In the genomic region with DNA sequence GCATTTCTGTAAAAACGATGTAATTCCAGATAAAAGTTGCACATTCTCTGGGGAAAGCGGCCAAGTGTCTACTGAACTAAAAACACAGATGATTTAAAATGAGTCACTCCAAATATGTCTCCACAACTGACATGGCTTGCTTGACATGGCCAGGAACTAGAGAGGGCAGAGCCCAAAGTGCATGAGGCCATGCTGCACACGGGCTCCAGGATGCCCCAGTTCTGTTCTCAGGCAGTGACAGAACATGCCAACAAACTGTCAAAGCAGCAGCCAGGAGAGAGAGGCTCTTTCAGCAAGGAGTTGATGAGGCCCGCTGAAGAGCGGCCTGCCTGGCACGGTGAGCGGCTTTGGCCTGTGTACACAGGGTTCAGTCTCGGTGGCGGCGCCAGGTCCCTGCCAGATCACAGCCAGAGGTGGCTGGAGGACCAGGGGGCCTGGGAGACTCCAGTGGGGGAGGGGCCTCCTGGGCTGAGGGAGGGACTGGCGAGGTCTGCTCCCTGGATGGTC, we compare ENCODE assay signal across 10 mouse cellular contexts.
DNase-seq lines count a peak whose midpoint lies in the region; ATAC-seq and TF ChIP-seq lines count a peak whose summit lies in the region.
"Had no signal": no experiment of that assay in that cellular context is flagged by ENCODE, and none has a peak within 500 bp of the region (broad histone marks: within the 10 kb centered on the region; RNA-seq: fewer than 3 reads in every experiment).

No protein-coding gene starts in this region.

- peak; percentile 36 for DNase-seq in urinary bladder, adult 2 months (ENCODE audit: low spot score)
- DNase-seq in urinary bladder, postnatal 10 days (ENCODE audit: low spot score), result no peak
- DNase-seq in layer of hippocampus, adult 18-20 months (ENCODE audit: low spot score in 2 of 2), result peak; percentile 45 to 71
- DNase-seq in lung, postnatal 0 days (ENCODE audit: low spot score), result peak; percentile 70
- peak; percentile 73 for DNase-seq in right cerebral cortex, postnatal 4 days

- ATAC-seq in forebrain, embryonic 12.5 days (ENCODE audit: low FRiP score), result peak; percentile 37; the same call in 1 of the 2 replicates
- ATAC-seq in heart, embryonic 15.5 days (replicated peaks; ENCODE audit: insufficient number of reproducible peaks, insufficient read depth, low FRiP score, low read depth), result peak; percentile 90
- peak; percentile 65 for ATAC-seq in lung, postnatal 0 days
- no peak for ATAC-seq in megakaryocyte-erythroid progenitor cell, adult 5-6 weeks (replicated peaks; ENCODE audit: low FRiP score, low TSS enrichment, poor library complexity, severe bottlenecking)

- no peak for TF ChIP-seq CTCF in lung, postnatal 0 days (IDR thresholded peaks at IDR 0.05)

- no peaks in the 10 kb centered on the region for H3K9me3 ChIP-seq in forebrain, embryonic 12.5 days
- no peaks in the 10 kb centered on the region for H3K9me3 ChIP-seq in heart, embryonic 15.5 days (replicated peaks)
- H3K9me3 ChIP-seq in lung, postnatal 0 days (ENCODE audit: low read length), result no peaks in the 10 kb centered on the region
- H3K9me3 ChIP-seq: G1E had no signal

- peaks cover 12% of the 10 kb centered on the region; the same call in 1 of the 2 replicates for H3K4me1 ChIP-seq in forebrain, embryonic 12.5 days
- peaks cover 39% of the 10 kb centered on the region for H3K4me1 ChIP-seq in heart, embryonic 15.5 days (replicated peaks)
- no peaks in the 10 kb centered on the region for H3K4me1 ChIP-seq in lung, postnatal 0 days (ENCODE audit: insufficient read depth, low read depth, low read length)

- H3K27me3 ChIP-seq in forebrain, embryonic 12.5 days, result 0 out of 2 replicates have a peak, but pooled peaks cover 3% of the 10 kb centered on the region
- H3K27me3 ChIP-seq in heart, embryonic 15.5 days, result no peaks in the 10 kb centered on the region
- no peaks in the 10 kb centered on the region for H3K27me3 ChIP-seq in lung, postnatal 0 days (replicated peaks; ENCODE audit: insufficient read depth, low read length)

- no peak overlapping the region for H3K4me3 ChIP-seq in forebrain, embryonic 12.5 days (replicated peaks)
- no peak overlapping the region for H3K4me3 ChIP-seq in heart, embryonic 15.5 days
- H3K4me3 ChIP-seq in lung, postnatal 0 days (ENCODE audit: low read depth, low read length), result no peak overlapping the region

- peak overlapping the region; percentile 50; the same call in 1 of the 2 replicates for H3K27ac ChIP-seq in forebrain, embryonic 12.5 days
- peak overlapping the region; percentile 72 for H3K27ac ChIP-seq in heart, embryonic 15.5 days
- no peak overlapping the region for H3K27ac ChIP-seq in lung, postnatal 0 days (ENCODE audit: low read length)
- H3K27ac ChIP-seq: kidney, postnatal 0 days had no signal

- TF ChIP-seq EP300 in lung, postnatal 0 days (IDR thresholded peaks at IDR 0.05), result no peak

- H3K9ac ChIP-seq in forebrain, embryonic 12.5 days, result no peak overlapping the region
- no peak overlapping the region for H3K9ac ChIP-seq in heart, embryonic 15.5 days
- H3K9ac ChIP-seq in lung, postnatal 0 days (replicated peaks; ENCODE audit: low read depth), result no peak overlapping the region

- no peak overlapping the region for H3K4me2 ChIP-seq in forebrain, embryonic 12.5 days
- 0 out of 2 replicates have a peak overlapping the region, but pooled peaks have one; percentile 19 for H3K4me2 ChIP-seq in heart, embryonic 15.5 days
- H3K4me2 ChIP-seq in lung, postnatal 0 days (replicated peaks; ENCODE audit: low read depth, low read length), result no peak overlapping the region

- peaks cover 40% of the 10 kb centered on the region for H3K36me3 ChIP-seq in forebrain, embryonic 12.5 days (replicated peaks)
- H3K36me3 ChIP-seq in heart, embryonic 15.5 days, result no peaks in the 10 kb centered on the region
- no peaks in the 10 kb centered on the region for H3K36me3 ChIP-seq in lung, postnatal 0 days (ENCODE audit: insufficient read depth, low read length)

- 69% methylated on average over 11 of the region's 11 CpGs for WGBS in forebrain, embryonic 12.5 days
- 31% methylated on average over 11 of the region's 11 CpGs for WGBS in heart, embryonic 15.5 days
- 42% methylated on average over 11 of the region's 11 CpGs for WGBS in lung, postnatal 0 days
